Mouse (Mus musculus): ENCODE results near the gene Myadml2.

Myadml2 gene

GRCm38 (mm10) chr11:120659509-120660300 lies 11.7 kb upstream of the Myadml2 start:
- H3K4me1 ChIP-seq (replicated peaks; ENCODE audit: low read depth, low read length), result peaks cover 78% of the 10 kb centered on the region
- peaks cover 43% of the 10 kb centered on the region for H3K36me3 ChIP-seq (ENCODE audit: insufficient read depth, low read length)
- H3K4me3 ChIP-seq (replicated peaks; ENCODE audit: low read length), result peak overlapping the region; percentile 89
- H3K27me3 ChIP-seq (ENCODE audit: insufficient read depth, low read length), result peaks cover 27% of the 10 kb centered on the region
- no peaks in the 10 kb centered on the region for H3K9me3 ChIP-seq (ENCODE audit: low read length)
- TF ChIP-seq CTCF (conservative IDR thresholded peaks at IDR 0.05; ENCODE audit: low read length) (no peak), POU5F1 (IDR thresholded peaks at IDR 0.05; ENCODE audit: borderline replicate concordance, low read length) (no peak), NANOG (IDR thresholded peaks at IDR 0.05; ENCODE audit: borderline replicate concordance, low read length) (no peak)

- peaks cover 50% of the 10 kb centered on the region for H3K36me3 ChIP-seq (ENCODE audit: insufficient read depth, low read length)
- H3K4me1 ChIP-seq (replicated peaks; ENCODE audit: low read depth, low read length), result peaks cover 79% of the 10 kb centered on the region
- peaks cover 27% of the 10 kb centered on the region for H3K27me3 ChIP-seq (ENCODE audit: insufficient read depth, low read length)
- TF ChIP-seq CTCF (conservative IDR thresholded peaks at IDR 0.05; ENCODE audit: low read length) (peak; percentile 53), NANOG (IDR thresholded peaks at IDR 0.05; ENCODE audit: borderline replicate concordance, low read length) (no peak)
- H3K9me3 ChIP-seq (ENCODE audit: low read length), result no peaks in the 10 kb centered on the region
- H3K4me3 ChIP-seq (replicated peaks; ENCODE audit: low read length), result peak overlapping the region; percentile 89
Measured at GRCm38 (mm10) chr11:120658876-120659410, 11.0 kb upstream of the Myadml2 start.

DNA sequence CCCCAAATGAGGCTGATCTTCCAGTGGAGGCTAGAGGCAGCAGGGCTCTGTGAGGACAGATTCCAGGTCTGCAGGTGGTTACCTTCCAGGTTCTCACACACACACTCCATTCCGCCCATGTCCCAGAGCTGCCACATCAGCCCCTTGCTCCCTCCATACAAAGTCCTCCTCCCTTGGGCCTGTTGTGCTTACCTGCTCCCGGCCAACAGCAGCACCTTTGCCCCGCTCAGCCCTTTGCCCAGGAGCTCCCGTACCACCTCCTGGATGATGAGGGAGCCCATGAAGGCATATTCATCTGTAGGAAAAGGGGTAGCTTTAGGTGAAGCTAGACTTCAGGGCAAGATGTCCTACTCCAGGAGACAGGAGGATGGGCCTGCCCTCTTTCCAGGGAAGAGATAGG lies 9.3 kb upstream of the Myadml2 start:
- no peak overlapping the region for H3K4me3 ChIP-seq (replicated peaks; ENCODE audit: low read length)
- H3K9me3 ChIP-seq (ENCODE audit: low read length), result no peaks in the 10 kb centered on the region

DNA sequence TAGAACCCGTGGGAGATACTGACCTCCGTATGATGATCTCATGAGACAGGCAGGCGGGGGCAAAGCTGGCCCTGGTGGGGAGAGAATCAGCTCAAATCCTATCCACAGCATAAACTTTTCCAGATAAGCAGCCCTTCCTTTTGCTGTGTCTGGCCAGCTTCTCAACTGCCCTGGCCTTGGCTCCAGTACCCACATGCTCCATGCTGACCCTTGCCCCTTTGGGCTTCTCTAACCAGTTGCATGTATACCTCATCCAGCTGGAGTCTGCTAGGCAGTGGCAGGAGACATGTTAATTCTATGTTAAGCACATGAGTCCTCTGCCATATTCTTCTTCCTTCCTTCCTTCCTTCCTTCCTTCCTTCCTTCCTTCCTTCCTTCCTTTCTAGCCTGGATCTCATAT lies 6.8 kb upstream of the Myadml2 start:
- Histone ChIP-seq H3K27me3 (ENCODE audit: insufficient read depth, low read length) (peaks cover 21% of the 10 kb centered on the region), H3K4me1 (replicated peaks; ENCODE audit: low read depth, low read length) (peaks cover 70% of the 10 kb centered on the region), H3K4me3 (replicated peaks; ENCODE audit: low read length) (no peak overlapping the region), H3K36me3 (ENCODE audit: insufficient read depth, low read length) (peaks cover 62% of the 10 kb centered on the region), H3K9me3 (ENCODE audit: low read length) (no peaks in the 10 kb centered on the region)
- no peak for TF ChIP-seq POU5F1 (IDR thresholded peaks at IDR 0.05; ENCODE audit: borderline replicate concordance, low read length)
- TF ChIP-seq CTCF (conservative IDR thresholded peaks at IDR 0.05; ENCODE audit: low read length), result no peak
- no peak for TF ChIP-seq NANOG (IDR thresholded peaks at IDR 0.05; ENCODE audit: borderline replicate concordance, low read length)

More for the DNA sequence above, 9.3 kb upstream of the Myadml2 start:
- H3K4me1 ChIP-seq (replicated peaks; ENCODE audit: low read depth, low read length), result peaks cover 74% of the 10 kb centered on the region
- TF ChIP-seq CTCF (conservative IDR thresholded peaks at IDR 0.05; ENCODE audit: low read length) (no peak), POU5F1 (IDR thresholded peaks at IDR 0.05; ENCODE audit: borderline replicate concordance, low read length) (no peak), NANOG (IDR thresholded peaks at IDR 0.05; ENCODE audit: borderline replicate concordance, low read length) (no peak)
- peaks cover 62% of the 10 kb centered on the region for H3K36me3 ChIP-seq (ENCODE audit: insufficient read depth, low read length)
- peaks cover 27% of the 10 kb centered on the region for H3K27me3 ChIP-seq (ENCODE audit: insufficient read depth, low read length)

- Histone ChIP-seq H3K4me3 (replicated peaks; ENCODE audit: low read length) (no peak overlapping the region), H3K9me3 (ENCODE audit: low read length) (no peaks in the 10 kb centered on the region), H3K4me1 (replicated peaks; ENCODE audit: low read depth, low read length) (peaks cover 65% of the 10 kb centered on the region), H3K36me3 (ENCODE audit: insufficient read depth, low read length) (peaks cover 41% of the 10 kb centered on the region), H3K27me3 (ENCODE audit: insufficient read depth, low read length) (peaks cover 12% of the 10 kb centered on the region)
- no peak for TF ChIP-seq POU5F1 (IDR thresholded peaks at IDR 0.05; ENCODE audit: borderline replicate concordance, low read length)
- no peak for TF ChIP-seq NANOG (IDR thresholded peaks at IDR 0.05; ENCODE audit: borderline replicate concordance, low read length)
- TF ChIP-seq CTCF (conservative IDR thresholded peaks at IDR 0.05; ENCODE audit: low read length), result peak; percentile 85
Measured at GRCm38 (mm10) chr11:120651872-120652271, 3.9 kb upstream of the Myadml2 start.

DNA sequence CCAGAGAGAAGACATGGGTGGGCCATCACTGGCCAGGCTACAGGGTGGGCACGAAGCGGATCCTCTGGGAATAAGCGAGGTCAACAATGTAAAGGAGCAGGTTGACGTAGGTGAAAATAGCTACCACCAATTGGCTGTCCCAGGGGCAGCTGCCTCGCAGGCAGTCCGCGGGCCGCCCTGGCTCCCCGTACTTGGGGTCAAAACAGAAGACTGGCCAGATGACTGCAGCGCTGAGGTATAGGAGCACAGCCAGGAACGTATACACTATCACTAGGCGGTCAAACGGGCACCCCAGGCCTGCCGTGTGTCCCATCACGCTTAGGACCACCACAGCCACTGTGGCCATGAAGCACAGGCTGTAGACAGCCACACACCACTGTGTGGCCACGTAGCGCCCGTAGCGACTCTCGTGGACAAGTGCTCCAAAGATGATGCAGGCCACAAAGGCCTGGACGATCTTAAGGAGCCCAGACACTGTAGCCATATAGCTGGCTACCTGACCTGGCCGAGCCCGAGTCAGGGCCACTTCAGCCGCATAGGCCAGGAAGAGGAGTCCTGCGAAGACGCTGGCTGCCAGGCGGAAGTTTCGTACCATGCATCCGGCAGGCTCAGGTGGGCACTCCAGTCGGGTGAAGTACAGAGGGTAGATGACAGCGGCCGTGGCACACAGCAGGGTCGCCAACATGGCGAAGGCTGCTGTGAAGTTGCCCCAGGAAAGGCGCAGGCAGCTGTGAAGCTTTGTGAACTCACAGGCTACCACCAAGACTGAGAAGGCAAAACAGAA lies 719 bp downstream of the Myadml2 start:
- H3K4me3 ChIP-seq (replicated peaks; ENCODE audit: low read length), result peak overlapping the region; percentile 73
- peaks cover 33% of the 10 kb centered on the region for H3K27me3 ChIP-seq (ENCODE audit: insufficient read depth, low read length)
- TF ChIP-seq CTCF (conservative IDR thresholded peaks at IDR 0.05; ENCODE audit: low read length), result no peak
- no peak for TF ChIP-seq POU5F1 (IDR thresholded peaks at IDR 0.05; ENCODE audit: borderline replicate concordance, low read length)
- no peak for TF ChIP-seq NANOG (IDR thresholded peaks at IDR 0.05; ENCODE audit: borderline replicate concordance, low read length)
- peaks cover 52% of the 10 kb centered on the region for H3K4me1 ChIP-seq (replicated peaks; ENCODE audit: low read depth, low read length)
- no peaks in the 10 kb centered on the region for H3K9me3 ChIP-seq (ENCODE audit: low read length)
- peaks cover under 1% of the 10 kb centered on the region; the same call in 1 of the 2 replicates for H3K36me3 ChIP-seq (ENCODE audit: insufficient read depth, low read length)

DNA sequence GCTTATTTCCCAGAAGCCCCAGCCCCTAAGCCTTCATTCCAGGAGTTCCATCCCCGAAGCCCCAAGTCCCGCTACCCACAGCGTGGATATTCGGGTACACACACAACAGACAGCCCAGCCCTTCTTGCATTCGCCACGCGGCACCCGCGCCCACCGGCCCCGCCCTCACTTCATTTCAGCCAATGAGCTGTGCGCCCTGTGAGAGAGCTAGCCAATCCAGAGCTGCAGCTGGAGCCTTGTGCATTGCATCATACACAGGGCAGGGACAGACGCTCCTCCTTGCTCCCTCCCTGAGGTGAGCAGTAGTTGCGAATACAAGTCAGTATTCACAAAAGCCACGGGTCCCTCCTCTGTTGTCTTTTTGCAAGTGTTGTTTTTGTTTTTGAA lies 4.4 kb downstream of the Myadml2 start, which contains the start of gene Pycr1:
TSS of gene Pycr1 (minus strand) at position 169 of the 387 bp plus-strand sequence.
- H3K36me3 ChIP-seq (ENCODE audit: insufficient read depth, low read length), result peaks cover 37% of the 10 kb centered on the region
- no peak for TF ChIP-seq CTCF (conservative IDR thresholded peaks at IDR 0.05; ENCODE audit: low read length)
- peaks cover 64% of the 10 kb centered on the region for H3K4me1 ChIP-seq (replicated peaks; ENCODE audit: low read depth, low read length)

GRCm38 (mm10) chr11:120642939-120643600 lies 4.9 kb downstream of the Myadml2 start:
- H3K36me3 ChIP-seq (ENCODE audit: insufficient read depth, low read length), result peaks cover 38% of the 10 kb centered on the region
- H3K9me3 ChIP-seq (ENCODE audit: low read length), result no peaks in the 10 kb centered on the region
- peak overlapping the region; percentile 82 for H3K4me3 ChIP-seq (replicated peaks; ENCODE audit: low read length)
- TF ChIP-seq NANOG (IDR thresholded peaks at IDR 0.05; ENCODE audit: borderline replicate concordance, low read length) (no peak), CTCF (conservative IDR thresholded peaks at IDR 0.05; ENCODE audit: low read length) (no peak), POU5F1 (IDR thresholded peaks at IDR 0.05; ENCODE audit: borderline replicate concordance, low read length) (no peak)
- peaks cover 37% of the 10 kb centered on the region for H3K27me3 ChIP-seq (ENCODE audit: insufficient read depth, low read length)
- H3K4me1 ChIP-seq (replicated peaks; ENCODE audit: low read depth, low read length), result peaks cover 58% of the 10 kb centered on the region

More for the DNA sequence above, 4.4 kb downstream of the Myadml2 start, which contains the start of gene Pycr1:
- Histone ChIP-seq H3K4me3 (replicated peaks; ENCODE audit: low read length) (peak within 1 kb of the TSS; percentile 82), H3K9me3 (ENCODE audit: low read length) (no peaks in the 10 kb centered on the region), H3K27me3 (ENCODE audit: insufficient read depth, low read length) (peaks cover 37% of the 10 kb centered on the region)
